Mouse (Mus musculus) gastrocnemius, adult 18-20 months (tissue): Measurements from ENCODE around the gene Spdye4c. TPM values are rescaled to one million over a fixed set of nuclear protein-coding genes. Genes with fewer than 3 reads are reported as not detected.

Source experiments
- DNase-seq: peaks from one replicate; pipeline ENCODE4 v3.0.0; 2021; ENCODE audit warnings: low spot score
- total RNA-seq, 2 experiments: library from RNA; stranded (reverse); gene quantifications; 2 replicates each; pipeline ENCODE4 v1.2.3; 2021

Gene Spdye4c
- total RNA-seq, 2 experiments from 2014 or later, result not detected

DNA sequence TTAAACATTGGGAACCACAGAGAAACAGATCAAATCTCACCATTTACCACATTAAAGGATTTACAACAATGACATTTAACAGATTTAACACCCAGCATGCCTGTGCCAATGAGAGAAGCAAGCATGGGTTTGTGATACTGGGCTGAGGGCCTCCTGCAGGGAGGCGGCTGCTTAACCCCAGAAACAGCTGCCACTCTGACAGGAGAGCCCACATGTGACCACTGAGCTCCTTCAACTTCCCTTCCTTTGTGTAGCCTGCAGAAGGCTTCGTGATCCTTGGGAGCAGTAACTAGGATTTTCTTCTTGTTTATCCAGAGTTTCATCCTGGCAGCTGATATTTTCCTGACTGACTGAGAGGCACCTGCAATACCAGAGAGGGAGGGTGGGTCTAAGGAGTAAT is 10.5 kb downstream of the Spdye4c start:
- no peak for DNase-seq

DNA sequence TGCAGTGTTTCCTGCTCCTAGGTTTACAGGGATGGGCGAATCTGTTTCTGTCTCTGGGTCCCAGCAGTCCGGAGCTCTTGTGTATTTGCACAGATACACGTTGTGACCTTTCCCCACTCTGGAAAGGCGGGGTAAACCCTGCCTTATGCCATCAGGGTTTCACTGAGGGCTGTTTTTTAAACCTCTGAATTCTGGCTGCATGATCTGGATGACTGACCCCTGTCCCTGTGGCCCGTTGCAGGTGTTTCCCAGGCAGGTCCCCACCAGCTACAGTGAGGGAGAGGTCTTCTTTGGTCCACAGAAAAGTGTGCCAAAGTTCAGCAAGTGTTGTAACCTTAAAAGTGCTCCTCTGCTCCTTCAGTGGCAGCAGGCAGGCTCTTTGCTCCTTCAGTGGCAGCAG is 18.3 kb downstream of the Spdye4c start:
- DNase-seq, result no peak

DNA sequence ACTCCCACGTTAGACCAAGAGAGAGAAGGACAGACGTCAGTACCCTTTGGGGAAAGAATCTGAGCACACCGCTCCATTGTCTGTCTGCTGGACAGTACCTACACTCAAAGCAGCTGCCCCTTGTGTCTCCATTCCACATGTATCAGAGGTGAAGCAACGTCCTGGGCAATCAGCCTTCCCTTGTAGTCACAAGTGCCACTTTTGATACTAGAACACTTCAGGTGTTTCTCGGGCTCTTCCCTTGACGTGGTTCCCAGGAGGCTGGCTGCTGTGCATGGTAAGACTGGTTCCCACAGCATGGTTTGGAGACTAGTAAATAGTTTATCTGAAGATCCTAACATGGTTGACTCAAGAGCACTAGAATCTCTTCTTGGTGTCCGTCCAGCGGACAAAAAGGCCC is 20.2 kb downstream of the Spdye4c start:
- no peak for DNase-seq

DNA sequence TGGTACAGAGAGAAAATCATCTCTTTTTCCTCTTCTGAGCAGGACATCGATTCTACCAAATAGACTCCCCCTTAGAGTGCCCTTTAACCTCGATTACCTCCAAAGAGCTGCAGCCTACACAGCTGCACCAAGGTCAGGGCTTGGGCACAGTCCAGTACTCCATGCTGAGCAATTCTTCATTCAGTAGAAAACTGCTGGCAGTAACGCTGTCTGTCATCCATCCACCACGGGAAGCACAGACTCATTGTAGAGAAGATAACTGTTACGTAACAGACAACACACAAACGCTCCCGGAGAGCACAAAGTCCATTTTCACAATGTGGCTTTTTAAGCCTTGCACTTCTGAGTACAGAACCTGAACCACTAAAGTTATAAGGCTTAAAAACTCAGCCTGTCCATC is 21.3 kb downstream of the Spdye4c start:
- DNase-seq, result no peak

DNA sequence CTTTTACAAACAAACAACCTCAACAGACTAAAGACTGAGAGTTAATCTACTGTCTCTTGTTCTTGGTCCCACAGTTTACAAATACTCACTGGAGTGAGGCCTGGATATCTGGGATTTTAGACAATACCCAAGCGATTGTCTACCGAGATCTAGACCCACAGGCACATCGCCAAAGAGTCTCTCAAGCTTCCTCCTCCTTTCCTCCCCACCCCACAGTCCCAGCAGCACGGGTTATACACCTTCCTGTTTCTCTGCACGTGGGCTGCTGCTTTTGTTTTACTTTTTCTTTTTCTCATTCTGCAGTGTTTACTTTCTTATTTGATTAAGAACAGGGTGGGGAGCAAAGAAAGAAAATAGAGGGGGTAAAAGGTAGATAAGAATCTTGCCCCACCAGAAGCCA is 22.4 kb downstream of the Spdye4c start:
- DNase-seq, result no peak

DNA sequence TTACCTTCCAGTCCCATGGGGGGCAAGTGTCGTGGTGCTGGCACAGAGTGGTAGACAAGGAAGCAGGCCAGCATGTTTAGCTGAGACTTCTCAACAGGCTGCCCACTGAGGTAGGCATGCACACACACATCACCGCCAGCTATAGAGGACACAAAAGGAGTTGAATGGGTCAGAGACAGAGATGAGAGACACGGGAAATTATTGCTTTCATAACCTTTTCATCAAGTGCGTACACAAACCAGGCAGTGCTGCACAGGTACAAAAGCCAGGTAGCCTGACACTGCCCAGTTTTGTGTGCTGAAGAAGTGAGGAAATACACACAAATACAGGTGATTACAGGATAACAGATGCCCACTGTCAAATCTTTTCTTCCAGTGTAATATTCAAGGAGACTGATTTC is 24.4 kb downstream of the Spdye4c start:
- no peak for DNase-seq

DNA sequence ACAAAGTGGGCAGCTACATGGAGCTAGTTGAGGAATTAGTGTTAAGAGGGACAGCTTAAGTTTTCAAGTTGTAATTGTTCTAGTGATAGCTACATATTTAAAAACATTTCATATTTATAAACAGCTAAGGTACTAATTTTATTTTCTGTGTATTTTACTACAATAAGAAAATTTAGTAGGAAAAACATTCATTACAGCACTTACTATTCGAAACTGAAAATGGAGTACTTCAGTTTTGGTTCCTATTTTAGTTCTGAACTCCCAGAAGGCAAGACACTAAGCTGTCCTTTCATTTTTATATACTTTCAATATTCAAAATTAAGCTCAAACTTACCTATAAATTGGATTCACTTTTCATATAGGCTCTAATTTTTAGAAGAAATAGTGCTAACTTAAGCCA is 29.6 kb downstream of the Spdye4c start:
- no peak for DNase-seq

Other genes starting within 250 kb of the Spdye4c start
- 10 to 100 TPM; 30.0 to 31.1 TPM for gene Anapc1, start 96.2 kb downstream of the Spdye4c start, total RNA-seq
- 1 to 10 TPM; 2.2 to 2.8 TPM for gene Mertk, start 107.7 kb downstream of the Spdye4c start, total RNA-seq
- 10 to 100 TPM; 13.3 to 14.9 TPM for gene Tmem87b, start 226.9 kb downstream of the Spdye4c start, total RNA-seq